Mouse (Mus musculus) hindbrain, embryonic 10.5 days (tissue): ENCODE results near the gene Prep. TPM values are rescaled to one million over a fixed set of nuclear protein-coding genes. Genes with fewer than 3 reads are reported as not detected.
A peak's percentile ranks its signal among the peaks of the same experiment; 100 is the strongest.

Source experiments
- DNase-seq: peaks from one replicate; pipeline ENCODE4 v3.0.0-alpha.2; 2017; ENCODE audit warnings: low spot score
- H3K27ac ChIP-seq: fragments of 300-500 bp; sonication (generic); 2 replicates; pipeline ENCODE4 v1.5.1; 2016; ENCODE audit warnings: mild to moderate bottlenecking, moderate library complexity
- H3K27me3 ChIP-seq: fragments of 300-500 bp; sonication (generic); 2 replicates; pipeline ENCODE4 v1.6.1; 2016; ENCODE audit warnings: mild to moderate bottlenecking; ENCODE audit not compliant: poor library complexity, insufficient read depth, severe bottlenecking
- H3K36me3 ChIP-seq: fragments of 300-500 bp; sonication (generic); 2 replicates; pipeline ENCODE4 v1.6.1; 2016; ENCODE audit warnings: mild to moderate bottlenecking, moderate library complexity
- H3K4me1 ChIP-seq: fragments of 300-500 bp; sonication (generic); replicated peaks from 2 replicates; pipeline ENCODE4 v1.6.1; 2016; ENCODE audit warnings: mild to moderate bottlenecking
- H3K4me3 ChIP-seq: fragments of 300-500 bp; sonication (generic); 2 replicates; pipeline ENCODE4 v1.5.1; 2016; ENCODE audit warnings: mild to moderate bottlenecking, moderate library complexity
- H3K9me3 ChIP-seq: fragments of 300-500 bp; sonication (generic); 2 replicates; pipeline ENCODE4 v1.6.1; 2016; ENCODE audit warnings: mild to moderate bottlenecking, moderate library complexity
- WGBS: fragments of 180-500 bp; shearing (Covaris S2); methylation state at CpG from one replicate; pipeline ENCODE4 v1.1.7; 2016; 5-methylcytosine and 5-hydroxymethylcytosine counted together
- polyA plus RNA-seq: library from polyadenylated mRNA; unstranded; fragments of >200 nt; fragmentation: Nextera tagmentation; extraction: Ambion mirVana; gene quantifications from 2 replicates; pipeline ENCODE4 v1.2.1, GENCODE M21; 2016

Prep gene
- polyA plus RNA-seq, 1 experiment from 2014 or later, result 34.0 TPM

GRCm38 (mm10) chr10:45104535-45105079 lies 37.6 kb downstream of the Prep start:
- WGBS, result 83% methylated on average over 4 of the region's 4 CpGs
- DNase-seq, result no peak
- Histone ChIP-seq H3K36me3 (peaks cover 66% of the 10 kb centered on the region), H3K4me1 (peaks cover 10% of the 10 kb centered on the region; the same call in 1 of the 2 replicates), H3K27me3 (no peaks in the 10 kb centered on the region), H3K4me3 (no peak overlapping the region), H3K27ac (no peak overlapping the region), H3K9me3 (no peaks in the 10 kb centered on the region)

GRCm38 (mm10) chr10:45106541-45106940 lies 39.5 kb downstream of the Prep start:
- no peak overlapping the region for H3K4me3 ChIP-seq
- no peak for DNase-seq
- whole genome bisulfite sequencing, result 94% methylated on average over 4 of the region's 4 CpGs
- H3K36me3 ChIP-seq, result peaks cover 67% of the 10 kb centered on the region
- H3K9me3 ChIP-seq, result no peaks in the 10 kb centered on the region
- H3K27ac ChIP-seq, result no peak overlapping the region
- H3K27me3 ChIP-seq, result no peaks in the 10 kb centered on the region
- H3K4me1 ChIP-seq, result peaks cover 10% of the 10 kb centered on the region; the same call in 1 of the 2 replicates

- WGBS, result 96% methylated on average over 2 of the region's 2 CpGs
- Histone ChIP-seq H3K27ac (no peak overlapping the region), H3K4me3 (no peak overlapping the region), H3K9me3 (no peaks in the 10 kb centered on the region), H3K4me1 (peaks cover 10% of the 10 kb centered on the region; the same call in 1 of the 2 replicates), H3K27me3 (no peaks in the 10 kb centered on the region), H3K36me3 (peaks cover 67% of the 10 kb centered on the region)
- no peak for DNase-seq
Observed at GRCm38 (mm10) chr10:45107313-45107712, 40.3 kb downstream of the Prep start.

- Histone ChIP-seq H3K27me3 (no peaks in the 10 kb centered on the region), H3K36me3 (peaks cover 75% of the 10 kb centered on the region), H3K27ac (no peak overlapping the region), H3K4me1 (peaks cover 1% of the 10 kb centered on the region; the same call in 1 of the 2 replicates), H3K9me3 (no peaks in the 10 kb centered on the region), H3K4me3 (no peak overlapping the region)
- 96% methylated on average over 8 of the region's 8 CpGs for WGBS
- no peak for DNase-seq
Observed at GRCm38 (mm10) chr10:45109041-45109440, 42.0 kb downstream of the Prep start.

- no peak overlapping the region for H3K27ac ChIP-seq
- H3K4me1 ChIP-seq, result no peaks in the 10 kb centered on the region
- H3K27me3 ChIP-seq, result no peaks in the 10 kb centered on the region
- DNase-seq, result no peak
- peaks cover 82% of the 10 kb centered on the region for H3K36me3 ChIP-seq
- no peaks in the 10 kb centered on the region for H3K9me3 ChIP-seq
- no peak overlapping the region for H3K4me3 ChIP-seq
- 94% methylated on average over 6 of the region's 6 CpGs for WGBS
Observed at GRCm38 (mm10) chr10:45109974-45110373, 43.0 kb downstream of the Prep start.

GRCm38 (mm10) chr10:45112927-45113326 lies 45.9 kb downstream of the Prep start:
- no peak overlapping the region for H3K4me3 ChIP-seq
- H3K4me1 ChIP-seq, result no peaks in the 10 kb centered on the region
- H3K27ac ChIP-seq, result no peak overlapping the region
- DNase-seq, result no peak
- H3K9me3 ChIP-seq, result 0 out of 2 replicates have a peak, but pooled peaks cover 3% of the 10 kb centered on the region
- WGBS, result 73% methylated on average over 11 of the region's 11 CpGs
- H3K27me3 ChIP-seq, result no peaks in the 10 kb centered on the region
- peaks cover 93% of the 10 kb centered on the region for H3K36me3 ChIP-seq

GRCm38 (mm10) chr10:45114462-45114861 lies 47.5 kb downstream of the Prep start:
- Histone ChIP-seq H3K4me3 (no peak overlapping the region), H3K27me3 (no peaks in the 10 kb centered on the region), H3K4me1 (no peaks in the 10 kb centered on the region), H3K9me3 (0 out of 2 replicates have a peak, but pooled peaks cover 3% of the 10 kb centered on the region), H3K27ac (no peak overlapping the region), H3K36me3 (peaks cover 93% of the 10 kb centered on the region)
- no peak for DNase-seq
- 90% methylated on average over 4 of the region's 4 CpGs for WGBS

- no peak overlapping the region for H3K27ac ChIP-seq
- no peak overlapping the region for H3K4me3 ChIP-seq
- H3K4me1 ChIP-seq, result no peaks in the 10 kb centered on the region
- 0 out of 2 replicates have a peak, but pooled peaks cover 3% of the 10 kb centered on the region for H3K9me3 ChIP-seq
- DNase-seq, result no peak
- peaks cover 94% of the 10 kb centered on the region for H3K36me3 ChIP-seq
- H3K27me3 ChIP-seq, result no peaks in the 10 kb centered on the region
- WGBS, result 94% methylated on average over 5 of the region's 5 CpGs
Observed at GRCm38 (mm10) chr10:45116832-45117231, 49.8 kb downstream of the Prep start.

GRCm38 (mm10) chr10:45118389-45118788 lies 51.4 kb downstream of the Prep start:
- peaks cover 96% of the 10 kb centered on the region for H3K36me3 ChIP-seq
- no peak overlapping the region for H3K4me3 ChIP-seq
- no peak for DNase-seq
- WGBS, result 95% methylated on average over 8 of the region's 8 CpGs
- H3K4me1 ChIP-seq, result peaks cover 5% of the 10 kb centered on the region; the same call in 1 of the 2 replicates
- H3K27ac ChIP-seq, result no peak overlapping the region
- H3K27me3 ChIP-seq, result no peaks in the 10 kb centered on the region
- H3K9me3 ChIP-seq, result 0 out of 2 replicates have a peak, but pooled peaks cover 3% of the 10 kb centered on the region

- H3K27me3 ChIP-seq, result no peaks in the 10 kb centered on the region
- DNase-seq, result no peak
- peaks cover 5% of the 10 kb centered on the region; the same call in 1 of the 2 replicates for H3K4me1 ChIP-seq
- no peaks in the 10 kb centered on the region for H3K9me3 ChIP-seq
- no peak overlapping the region for H3K27ac ChIP-seq
- H3K36me3 ChIP-seq, result peaks cover 100% of the 10 kb centered on the region
- 94% methylated on average over 3 of the region's 3 CpGs for WGBS
- no peak overlapping the region for H3K4me3 ChIP-seq
Observed at GRCm38 (mm10) chr10:45121637-45122036, 54.6 kb downstream of the Prep start.

GRCm38 (mm10) chr10:45122476-45122875 lies 55.5 kb downstream of the Prep start:
- no peak overlapping the region for H3K4me3 ChIP-seq
- H3K4me1 ChIP-seq, result peaks cover 5% of the 10 kb centered on the region; the same call in 1 of the 2 replicates
- 0 out of 2 replicates have a peak overlapping the region, but pooled peaks have one; percentile 16 for H3K27ac ChIP-seq
- DNase-seq, result no peak
- no peaks in the 10 kb centered on the region for H3K27me3 ChIP-seq
- no peaks in the 10 kb centered on the region for H3K9me3 ChIP-seq
- H3K36me3 ChIP-seq, result peaks cover 100% of the 10 kb centered on the region
- 48% methylated on average over 5 of the region's 5 CpGs for WGBS

GRCm38 (mm10) chr10:45123011-45123410 lies 56.0 kb downstream of the Prep start:
- WGBS, result 86% methylated on average over 6 of the region's 6 CpGs
- H3K36me3 ChIP-seq, result peaks cover 100% of the 10 kb centered on the region

GRCm38 (mm10) chr10:45129105-45129504 lies 62.1 kb downstream of the Prep start:
- H3K9me3 ChIP-seq, result no peaks in the 10 kb centered on the region
- H3K27me3 ChIP-seq, result no peaks in the 10 kb centered on the region
- H3K27ac ChIP-seq, result no peak overlapping the region
- DNase-seq, result no peak
- H3K4me3 ChIP-seq, result no peak overlapping the region
- WGBS, result 77% methylated on average over 11 of the region's 11 CpGs
- peaks cover 72% of the 10 kb centered on the region for H3K36me3 ChIP-seq
- no peaks in the 10 kb centered on the region for H3K4me1 ChIP-seq

More at GRCm38 (mm10) chr10:45123011-45123410, 56.0 kb downstream of the Prep start:
- peaks cover 5% of the 10 kb centered on the region; the same call in 1 of the 2 replicates for H3K4me1 ChIP-seq
- H3K4me3 ChIP-seq, result no peak overlapping the region
- no peak for DNase-seq
- no peaks in the 10 kb centered on the region for H3K9me3 ChIP-seq
- no peaks in the 10 kb centered on the region for H3K27me3 ChIP-seq
- H3K27ac ChIP-seq, result no peak overlapping the region
